Mouse (Mus musculus): ENCODE measurements at regions not wholly inside any gene's neighbourhood (a gene's known extent, or its start where the extent isn't known, plus 50 kb on each side); places are given as distances from the start of the nearest gene placed in this dataset.

DNA sequence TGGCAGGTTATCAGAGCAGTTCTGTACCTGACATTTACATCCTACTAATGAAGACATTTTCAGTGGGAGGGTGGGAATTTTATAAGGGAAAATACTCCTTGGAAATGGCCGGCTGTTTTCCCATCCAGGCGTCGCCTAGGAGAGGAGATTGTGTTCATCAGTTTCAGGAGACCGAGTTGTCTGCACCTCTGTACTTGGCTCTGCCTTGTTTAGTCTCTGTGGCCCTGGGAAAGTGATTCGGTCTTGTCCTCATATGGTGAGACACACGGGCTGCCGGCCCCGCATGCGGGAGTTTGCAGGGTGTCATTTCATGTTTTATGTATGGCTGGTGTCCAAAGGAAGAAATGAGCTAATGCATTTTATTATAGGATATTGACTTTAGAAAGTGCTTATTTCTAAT lies 287.9 kb downstream of the Cd109 start:
- no peak for DNase-seq (ENCODE audit: low spot score)

DNA sequence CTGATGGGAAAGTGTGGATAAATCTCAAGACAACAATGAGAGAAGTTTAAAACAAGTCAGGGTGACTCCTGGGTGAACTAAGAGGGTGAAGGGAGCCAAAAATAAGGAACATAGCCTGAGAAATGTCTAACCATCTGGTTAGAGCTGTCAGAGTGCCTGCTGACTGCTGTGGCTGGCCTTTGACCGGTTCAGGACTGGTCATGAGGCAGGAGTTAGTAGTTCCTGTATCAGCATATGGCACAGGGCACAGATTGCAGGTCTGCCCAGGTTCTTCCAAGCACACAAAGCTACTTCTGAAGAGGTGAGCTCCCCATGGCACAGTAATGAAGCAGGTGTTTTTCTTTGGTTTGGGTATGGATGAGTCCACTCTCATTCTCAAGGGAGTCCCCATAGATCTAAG lies 302.0 kb downstream of the Cd109 start:
- no peak for DNase-seq (ENCODE audit: low spot score)

GRCm38 (mm10) chr9:78925977-78926593 lies 310.7 kb downstream of the Cd109 start:
- DNase-seq (ENCODE audit: low spot score), result no peak

- no peak for DNase-seq (ENCODE audit: low spot score)
These were observed 326.3 kb downstream of the Cd109 start for GRCm38 (mm10) chr9:78941648-78942047.

GRCm38 (mm10) chr9:78964813-78965212 lies 349.5 kb downstream of the Cd109 start:
- DNase-seq (ENCODE audit: low spot score), result no peak

- no peak for DNase-seq (ENCODE audit: low spot score)
These were observed 350.0 kb downstream of the Cd109 start for GRCm38 (mm10) chr9:78965226-78965950.

GRCm38 (mm10) chr9:78971731-78972130 lies 356.4 kb downstream of the Cd109 start:
- no peak for DNase-seq (ENCODE audit: low spot score)

- no peak for DNase-seq (ENCODE audit: low spot score)
These were observed 368.4 kb downstream of the Cd109 start for GRCm38 (mm10) chr9:78983734-78984133.

DNA sequence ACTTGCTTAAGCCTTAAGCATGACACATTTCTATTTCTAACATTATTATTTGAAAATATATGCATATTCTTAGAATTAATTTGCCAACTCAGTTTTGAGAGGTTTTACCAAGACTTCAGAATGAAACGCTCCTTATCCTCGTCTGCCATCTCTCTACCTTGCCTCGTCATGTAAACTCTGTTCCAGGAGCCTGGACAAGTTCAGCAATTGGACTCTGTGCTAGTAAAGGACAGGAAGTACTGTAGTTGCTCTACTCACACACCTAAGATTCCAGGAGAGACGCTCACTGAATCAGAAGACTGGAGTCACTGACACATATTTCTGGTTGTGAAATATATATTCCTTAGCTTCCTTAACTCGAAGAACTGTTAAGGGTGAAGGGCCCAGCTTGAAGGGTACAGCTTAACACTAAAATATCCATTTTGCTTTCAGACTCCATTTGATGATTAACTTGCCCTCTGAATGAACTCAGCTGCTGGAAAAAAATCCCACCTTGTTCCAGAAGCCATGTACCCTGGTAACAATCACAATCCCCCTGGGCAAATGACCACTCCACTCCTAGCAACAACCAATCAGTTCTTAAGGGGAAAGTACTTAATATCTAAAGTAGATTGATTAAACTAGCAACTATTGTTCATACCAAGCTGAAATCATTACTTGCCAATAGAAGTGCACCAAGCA lies 370.0 kb downstream of the Cd109 start:
- no peak for DNase-seq (ENCODE audit: low spot score)

DNA sequence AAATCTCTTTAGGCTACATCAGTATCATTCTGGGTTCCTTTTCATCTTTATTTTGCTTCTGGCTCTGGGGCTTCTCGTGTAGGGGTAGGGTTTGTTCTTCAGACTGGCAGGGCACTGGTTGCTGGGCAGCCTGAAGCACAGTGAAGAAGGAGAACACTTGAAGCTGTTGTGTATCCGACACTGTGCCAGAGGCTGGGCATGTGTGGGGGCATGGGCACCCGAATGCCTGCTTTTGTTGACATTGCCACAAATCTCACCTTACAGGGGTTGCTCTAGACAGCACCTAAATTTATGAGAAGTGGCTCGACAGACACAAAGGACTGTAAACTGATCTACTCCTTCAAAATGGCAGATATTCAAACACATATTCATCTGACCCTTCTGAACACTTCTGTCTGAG lies 376.0 kb downstream of the Cd109 start:
- no peak for DNase-seq (ENCODE audit: low spot score)

- DNase-seq (ENCODE audit: low spot score), result no peak
These were observed 385.7 kb downstream of the Cd109 start for GRCm38 (mm10) chr9:79001081-79001480.

DNA sequence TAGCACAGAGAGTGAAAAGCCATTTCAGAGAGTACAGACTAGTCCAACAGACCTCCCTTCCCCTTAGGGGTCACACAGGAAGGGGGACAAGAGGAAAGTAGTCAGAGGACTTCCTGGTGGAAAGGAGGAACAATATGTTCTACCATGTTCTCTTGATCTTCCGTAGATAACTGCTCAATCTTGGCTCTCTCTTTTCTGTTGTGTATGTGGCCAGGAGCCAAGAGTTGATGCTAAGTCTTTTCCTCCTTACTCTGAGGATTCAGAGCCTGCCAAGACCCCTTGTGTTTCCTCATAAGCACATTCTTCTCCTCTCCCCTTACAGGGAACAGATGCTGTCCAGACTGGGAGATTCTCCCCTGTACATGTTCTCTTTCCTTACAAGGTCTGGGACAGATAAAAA lies 386.6 kb downstream of the Cd109 start:
- DNase-seq (ENCODE audit: low spot score), result no peak

- no peak for DNase-seq (ENCODE audit: low spot score)
These were observed 389.1 kb downstream of the Cd109 start for GRCm38 (mm10) chr9:79004296-79004980.

DNA sequence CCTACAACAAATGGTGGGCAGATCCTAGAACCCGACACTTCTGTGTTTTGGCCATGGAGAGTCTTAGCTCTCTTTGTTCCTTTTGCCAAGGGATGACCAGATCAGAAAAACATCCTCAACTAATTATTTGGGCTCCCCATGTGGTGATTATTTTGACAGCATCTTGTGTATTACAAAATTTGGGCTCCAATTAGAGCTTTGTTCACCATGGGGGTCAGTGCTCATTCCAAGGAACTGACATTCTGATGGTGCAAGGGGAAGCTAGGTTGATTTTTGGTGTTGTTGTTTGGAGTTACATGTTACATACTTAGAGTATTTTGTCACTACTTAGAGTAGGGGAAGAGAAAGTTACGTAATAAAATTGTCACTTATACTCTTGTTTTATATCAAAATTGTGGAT lies 406.9 kb downstream of the Cd109 start:
- no peak for DNase-seq (ENCODE audit: low spot score)

DNA sequence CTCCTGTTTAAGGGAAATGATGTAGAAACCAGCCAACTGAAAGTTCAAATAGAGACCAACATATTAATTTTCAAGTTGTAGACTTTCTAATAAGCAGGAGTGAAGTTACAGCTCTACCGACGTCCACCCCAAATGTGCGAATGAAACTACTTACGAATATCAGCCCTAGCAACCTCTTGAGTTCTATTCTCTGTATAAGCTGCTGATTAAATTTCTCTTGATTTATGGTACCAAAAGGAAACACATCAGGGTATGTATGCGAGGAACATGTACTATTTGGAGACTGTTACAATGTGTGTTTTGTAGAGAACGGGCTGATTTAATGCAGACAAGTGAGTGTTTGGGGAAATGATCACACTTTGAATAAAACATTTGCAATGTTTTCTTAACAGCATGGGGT lies 412.9 kb downstream of the Cd109 start:
- DNase-seq (ENCODE audit: low spot score), result no peak

DNA sequence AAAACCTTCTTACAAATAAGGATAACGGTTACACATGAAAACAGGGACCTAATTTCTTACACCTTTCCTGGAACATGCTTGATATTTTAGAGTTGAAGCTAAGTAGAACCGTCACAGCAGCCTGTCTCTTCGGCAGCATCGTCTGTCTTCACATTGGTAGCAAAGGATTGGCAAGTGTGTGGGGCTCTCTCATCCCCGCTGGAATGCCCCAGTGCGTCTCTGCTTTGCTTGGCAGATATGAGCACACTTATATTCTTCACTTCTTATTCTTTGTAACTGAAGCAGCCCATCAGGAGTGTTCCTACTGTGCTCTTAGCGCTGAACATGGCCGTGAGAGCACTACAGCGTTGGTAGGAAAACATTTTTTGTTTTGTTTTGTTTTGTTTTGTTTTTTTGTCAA lies 414.1 kb downstream of the Cd109 start:
- no peak for DNase-seq (ENCODE audit: low spot score)

- DNase-seq (ENCODE audit: low spot score), result no peak
These were observed 420.3 kb downstream of the Cd109 start for GRCm38 (mm10) chr9:79035677-79036076.

GRCm38 (mm10) chr9:79037054-79037453 lies 421.7 kb downstream of the Cd109 start:
- DNase-seq (ENCODE audit: low spot score), result no peak

DNA sequence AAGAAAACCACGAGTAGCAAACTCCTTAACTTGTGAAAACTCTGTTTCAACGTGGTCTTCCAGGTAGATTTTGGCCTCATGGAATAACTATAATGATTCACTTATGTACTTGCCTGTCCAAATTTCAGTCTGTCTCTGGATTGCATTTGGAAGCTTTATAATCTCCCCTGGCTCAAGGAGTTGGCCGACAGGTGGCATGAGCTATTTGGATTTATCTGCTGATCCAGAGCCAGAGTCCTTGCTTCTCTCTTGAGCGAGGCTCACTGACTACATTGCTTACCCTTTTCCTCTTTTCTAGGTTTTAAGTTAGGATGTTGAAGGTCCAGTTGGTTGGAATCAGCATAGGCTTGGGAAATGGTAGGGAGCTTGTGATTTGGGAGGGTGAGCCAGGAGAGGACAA lies 423.6 kb downstream of the Cd109 start:
- no peak for DNase-seq (ENCODE audit: low spot score)

DNA sequence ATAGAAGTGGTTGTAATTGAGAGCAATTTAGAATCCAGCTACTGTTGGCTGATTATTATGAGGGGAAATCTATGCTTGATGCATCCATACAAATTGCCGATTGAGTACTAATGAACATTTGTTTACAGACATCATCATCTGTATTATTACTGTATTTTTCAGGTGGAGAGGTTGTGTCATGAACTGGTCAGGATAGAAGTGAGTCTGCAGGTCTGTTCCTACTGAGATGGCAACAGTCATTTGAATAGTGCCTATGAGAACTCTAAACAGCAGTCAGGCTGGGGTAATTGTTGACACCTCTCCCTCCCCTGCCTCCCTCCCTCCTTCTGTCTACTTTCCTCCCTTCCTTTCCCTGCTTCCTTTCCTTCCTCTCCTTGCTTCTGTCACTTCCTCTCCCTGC lies 429.0 kb downstream of the Cd109 start:
- no peak for DNase-seq (ENCODE audit: low spot score)

DNA sequence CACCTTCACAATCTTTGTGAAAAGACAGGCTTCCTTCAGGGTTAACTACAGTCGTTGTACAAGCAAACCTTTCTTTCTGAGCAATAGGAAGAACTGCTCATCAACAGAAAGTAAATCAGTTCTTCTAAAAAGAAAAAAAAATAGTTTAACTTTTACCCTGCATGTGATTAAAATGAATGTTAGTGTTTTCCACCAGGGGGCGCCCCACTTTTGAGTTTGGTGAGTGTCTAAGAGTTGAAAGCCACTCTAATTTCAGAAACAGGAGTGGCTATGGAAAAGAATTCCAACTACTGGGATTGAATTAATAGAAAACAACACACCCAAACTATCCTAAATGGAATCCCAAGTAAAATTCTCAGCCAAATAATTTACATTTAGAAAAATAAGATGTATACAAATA lies 430.0 kb downstream of the Cd109 start:
- no peak for DNase-seq (ENCODE audit: low spot score)

GRCm38 (mm10) chr9:79071961-79072360 lies 456.6 kb downstream of the Cd109 start:
- DNase-seq (ENCODE audit: low spot score), result no peak

GRCm38 (mm10) chr9:79109611-79110010 lies 494.3 kb downstream of the Cd109 start:
- no peak for DNase-seq (ENCODE audit: low spot score)
